Mouse (Mus musculus): ENCODE results near the gene Prss34.

DNA sequence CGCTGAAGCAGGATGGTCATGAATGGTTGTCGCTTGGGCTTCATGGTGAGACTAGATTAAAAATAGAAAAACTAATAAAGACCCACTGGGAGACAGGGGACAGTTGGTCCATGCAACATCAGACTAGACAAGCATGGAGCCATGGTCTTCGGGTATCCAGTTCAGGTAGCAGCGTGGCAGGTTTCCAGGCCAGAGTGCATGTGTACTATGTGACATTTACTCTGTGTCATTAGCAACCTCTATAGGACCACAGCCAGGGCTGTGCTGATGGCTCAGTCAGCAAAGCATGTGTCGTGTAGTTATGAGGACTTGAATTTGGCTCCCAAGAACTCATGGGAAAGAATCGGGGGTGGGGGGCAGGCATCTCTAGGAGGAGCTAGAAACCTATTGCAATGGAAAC, 41.8 kb downstream of the Prss34 start:
- no peak for TF ChIP-seq CTCF (IDR thresholded peaks at IDR 0.05; ENCODE audit: borderline replicate concordance, extremely low read depth, insufficient read depth, insufficient read length)
- no peak for TF ChIP-seq POLR2A (IDR thresholded peaks at IDR 0.05; ENCODE audit: borderline replicate concordance, extremely low read depth, insufficient read depth, insufficient read length, poor library complexity, severe bottlenecking)
